ENCODE assay signal across 21 mouse cellular contexts in the genomic region with DNA sequence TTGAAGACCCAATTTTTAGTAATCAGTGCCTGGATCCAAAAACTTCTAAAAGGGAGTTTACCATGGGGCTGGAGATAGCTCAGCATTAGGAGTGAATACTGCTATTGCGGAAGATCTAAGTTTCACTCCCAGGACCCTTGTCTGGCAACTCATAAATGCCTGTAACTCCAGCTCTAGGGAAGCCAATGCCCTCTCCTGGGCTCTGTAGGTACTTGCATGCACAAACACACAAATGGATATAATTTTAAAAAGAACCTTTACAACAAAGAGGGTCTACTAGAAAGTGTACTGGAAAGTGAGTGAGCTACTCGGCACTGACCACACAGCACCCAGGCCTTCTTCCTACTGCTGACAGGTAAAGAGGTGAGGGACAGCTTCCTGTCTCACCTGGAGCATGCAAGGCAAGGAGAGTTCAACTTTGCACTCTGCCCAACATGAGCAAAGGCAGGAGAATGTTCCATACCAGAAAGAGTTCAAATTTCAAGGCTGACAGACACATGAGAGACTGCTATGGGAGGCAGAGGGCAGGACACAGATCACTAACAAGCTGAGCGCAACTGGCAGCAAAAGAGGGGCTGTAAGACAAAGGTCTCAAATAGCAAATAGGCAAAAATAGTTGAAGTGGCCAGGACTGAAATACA. TPM values are rescaled to one million over a fixed set of nuclear protein-coding genes. Genes with fewer than 3 reads are reported as not detected.
DNase-seq lines count a peak whose midpoint lies in the region; TF ChIP-seq lines count a peak whose summit lies in the region.
"Had no signal": no experiment of that assay in that cellular context is flagged by ENCODE, and none has a peak within 500 bp of the region (broad histone marks: within the 10 kb centered on the region; RNA-seq: fewer than 3 reads in every experiment).

No protein-coding gene starts in this region.

- peak; percentile 35 for TF ChIP-seq CTCF in heart, adult 2 months (IDR thresholded peaks at IDR 0.05)
- TF ChIP-seq CTCF in layer of hippocampus, adult 2 months (conservative IDR thresholded peaks at IDR 0.05) = peak; percentile 59
- TF ChIP-seq CTCF in brain, embryonic 14.5 days (IDR thresholded peaks at IDR 0.05; ENCODE audit: borderline replicate concordance, extremely low read depth, insufficient read depth, insufficient read length) = peak; percentile 17; the same call in 1 of the 2 replicates

- H3K27me3 ChIP-seq in heart, adult 2 months (ENCODE audit: control insufficient read depth, insufficient read depth, low read length) = no peaks in the 10 kb centered on the region
- H3K27me3 ChIP-seq: embryonic facial prominence, embryonic 12.5 days; forebrain, embryonic 15.5 days; heart, embryonic 13.5 days; midbrain, embryonic 12.5 days had no signal

- H3K79me2 ChIP-seq in heart, adult 2 months (replicated peaks; ENCODE audit: control insufficient read depth, insufficient read depth, low read length) = peaks cover 3% of the 10 kb centered on the region; the same call in 1 of the 2 replicates

- no peak overlapping the region for H3K27ac ChIP-seq in heart, adult 2 months
- H3K27ac ChIP-seq in layer of hippocampus, adult 2 months = no peak overlapping the region
- H3K27ac ChIP-seq: embryonic facial prominence, embryonic 12.5 days; forebrain, embryonic 15.5 days; heart, embryonic 13.5 days; midbrain, embryonic 12.5 days had no signal

- DNase-seq in heart, adult 2 months = no peak
- no peak for DNase-seq in heart, postnatal 14 days
- DNase-seq in layer of hippocampus, adult 2 months (ENCODE audit: low spot score in 2 of 2) = no peak
- no peak for DNase-seq in layer of hippocampus, postnatal 36 days
- DNase-seq in A20 (ENCODE audit: low read depth, low spot score) = peak; percentile 19
- DNase-seq in brain, embryonic 14.5 days (ENCODE audit: low read depth) = no peak
- DNase-seq in urinary bladder, postnatal 10 days (ENCODE audit: low spot score) = no peak
- DNase-seq in ovary, postnatal 10 days (ENCODE audit: low spot score) = no peak
- DNase-seq: adrenal gland, postnatal 14 days; B cell, adult 2 months; cerebellum, adult 11 months; cerebellum, postnatal 10 days; heart, postnatal 4 days; kidney, adult 18-20 months; lung, embryonic 14.5 days had no signal

- TF ChIP-seq POLR2A in heart, adult 2 months (IDR thresholded peaks at IDR 0.05; ENCODE audit: insufficient read depth, low read depth, low read length) = no peak
- TF ChIP-seq POLR2A in brain, embryonic 14.5 days (IDR thresholded peaks at IDR 0.05; ENCODE audit: borderline replicate concordance, extremely low read depth, insufficient read depth, insufficient read length, poor library complexity, severe bottlenecking) = no peak

- 98% methylated on average over 3 of the region's 3 CpGs for WGBS in heart, adult 2 months

- peaks cover 2% of the 10 kb centered on the region for H3K4me1 ChIP-seq in heart, adult 2 months (ENCODE audit: control insufficient read depth, insufficient read depth, low read length)

- no peak for TF ChIP-seq EP300 in heart, adult 2 months (IDR thresholded peaks at IDR 0.05; ENCODE audit: insufficient read depth, low read depth, low read length)

- H3K4me3 ChIP-seq in heart, adult 2 months = no peak overlapping the region
- no peak overlapping the region for H3K4me3 ChIP-seq in layer of hippocampus, adult 2 months
- H3K4me3 ChIP-seq: embryonic facial prominence, embryonic 12.5 days; erythroblast, embryonic 14.5 days; forebrain, embryonic 15.5 days; heart, embryonic 13.5 days; midbrain, embryonic 12.5 days had no signal

- H3K9ac ChIP-seq in heart, adult 2 months (ENCODE audit: low read depth, low read length) = no peak overlapping the region
- H3K9ac ChIP-seq: embryonic facial prominence, embryonic 12.5 days; forebrain, embryonic 15.5 days; heart, embryonic 13.5 days; lung, embryonic 14.5 days; midbrain, embryonic 12.5 days had no signal

- H3K36me3 ChIP-seq in heart, adult 2 months (ENCODE audit: control insufficient read depth, insufficient read depth, low read length) = peaks cover 3% of the 10 kb centered on the region; the same call in 1 of the 2 replicates

- intact Hi-C loops in heart, adult 2 months (cut with DNase I) = no loop called here
- intact Hi-C loops in heart, postnatal 14 days (cut with DNase I) = no loop called here

RNA-seq across cellular contexts. Expression of gene Atrip, which starts 5.7 kb away (rescaled TPM):
- total RNA-seq in heart, adult 2 months (2021) = 1 to 10 TPM; 8.0 to 9.0 TPM
- polyA plus RNA-seq in heart, adult 2 months (2012; rRNA removed) = 10.0 and 13.9 TPM in 2 replicates
- 10 to 100 TPM in 1 of 2 experiments, 1 to 10 TPM in 1; 8.4 to 10.3 TPM for total RNA-seq in heart, postnatal 14 days (2021)
- total RNA-seq in layer of hippocampus, adult 2 months (2021) = 10 to 100 TPM; 25.0 to 31.9 TPM
- 10 to 100 TPM; 28.1 to 31.0 TPM for total RNA-seq in layer of hippocampus, postnatal 36 days (2021)
- polyA plus RNA-seq in brain, embryonic 14.5 days (2012; rRNA removed) = 41.6 and 43.6 TPM in 2 replicates

RNA-seq across cellular contexts. Expression of gene Trex1, which starts 8.7 kb away (rescaled TPM):
- total RNA-seq in heart, adult 2 months (2021) = 10 to 100 TPM; 12.6 to 13.3 TPM
- polyA plus RNA-seq in heart, adult 2 months (2012; rRNA removed) = 45.8 and 55.2 TPM in 2 replicates
- 10 to 100 TPM; 10.4 to 10.6 TPM for total RNA-seq in heart, postnatal 14 days (2021)
- total RNA-seq in layer of hippocampus, adult 2 months (2021) = 10 to 100 TPM; 12.9 to 15.4 TPM
- 10 to 100 TPM; 15.6 to 17.2 TPM for total RNA-seq in layer of hippocampus, postnatal 36 days (2021)
- 48.3 and 61.0 TPM in 2 replicates for polyA plus RNA-seq in brain, embryonic 14.5 days (2012; rRNA removed)

RNA-seq across cellular contexts. Expression of gene Ccdc51, which starts 14.1 kb away (rescaled TPM):
- 10 to 100 TPM; 11.1 to 11.8 TPM for total RNA-seq in heart, adult 2 months (2021)
- polyA plus RNA-seq in heart, adult 2 months (2012; rRNA removed) = 7.0 and 9.2 TPM in 2 replicates
- 10 to 100 TPM; 10.4 to 11.1 TPM for total RNA-seq in heart, postnatal 14 days (2021)
- 1 to 10 TPM; 7.6 to 8.1 TPM for total RNA-seq in layer of hippocampus, adult 2 months (2021)
- total RNA-seq in layer of hippocampus, postnatal 36 days (2021) = 1 to 10 TPM; 8.5 to 9.1 TPM
- 9.7 and 12.5 TPM in 2 replicates for polyA plus RNA-seq in brain, embryonic 14.5 days (2012; rRNA removed)

RNA-seq across cellular contexts. Expression of gene Tma7, which starts 14.2 kb away (rescaled TPM):
- total RNA-seq in heart, adult 2 months (2021) = 100 to 1,000 TPM; 218 to 235 TPM
- polyA plus RNA-seq in heart, adult 2 months (2012; rRNA removed) = 41.4 and 59.3 TPM in 2 replicates
- total RNA-seq in heart, postnatal 14 days (2021) = 100 to 1,000 TPM; 220 to 279 TPM
- 100 to 1,000 TPM; 295 to 309 TPM for total RNA-seq in layer of hippocampus, adult 2 months (2021)
- total RNA-seq in layer of hippocampus, postnatal 36 days (2021) = 100 to 1,000 TPM; 303 to 338 TPM
- 161 and 195 TPM in 2 replicates for polyA plus RNA-seq in brain, embryonic 14.5 days (2012; rRNA removed)

RNA-seq across cellular contexts. Expression of gene Plxnb1, which starts 27.0 kb away (rescaled TPM):
- 10 to 100 TPM; 15.7 to 21.1 TPM for total RNA-seq in heart, adult 2 months (2021)
- 25.0 and 31.9 TPM in 2 replicates for polyA plus RNA-seq in heart, adult 2 months (2012; rRNA removed)
- total RNA-seq in heart, postnatal 14 days (2021) = 10 to 100 TPM; 16.3 to 20.0 TPM
- total RNA-seq in layer of hippocampus, adult 2 months (2021) = 10 to 100 TPM; 84.4 to 92.7 TPM
- 10 to 100 TPM; 79.7 to 88.6 TPM for total RNA-seq in layer of hippocampus, postnatal 36 days (2021)
- polyA plus RNA-seq in brain, embryonic 14.5 days (2012; rRNA removed) = 67.5 and 82.1 TPM in 2 replicates
- total RNA-seq: granulocyte monocyte progenitor cell, adult 5-6 weeks had no signal
